Mouse (Mus musculus): ENCODE results near the gene Abracl. TPM values are rescaled to one million over a fixed set of nuclear protein-coding genes. Genes with fewer than 3 reads are reported as not detected.

The Abracl gene
- polyA plus RNA-seq, 1 experiment from 2014 or later: 90.6 TPM

DNA sequence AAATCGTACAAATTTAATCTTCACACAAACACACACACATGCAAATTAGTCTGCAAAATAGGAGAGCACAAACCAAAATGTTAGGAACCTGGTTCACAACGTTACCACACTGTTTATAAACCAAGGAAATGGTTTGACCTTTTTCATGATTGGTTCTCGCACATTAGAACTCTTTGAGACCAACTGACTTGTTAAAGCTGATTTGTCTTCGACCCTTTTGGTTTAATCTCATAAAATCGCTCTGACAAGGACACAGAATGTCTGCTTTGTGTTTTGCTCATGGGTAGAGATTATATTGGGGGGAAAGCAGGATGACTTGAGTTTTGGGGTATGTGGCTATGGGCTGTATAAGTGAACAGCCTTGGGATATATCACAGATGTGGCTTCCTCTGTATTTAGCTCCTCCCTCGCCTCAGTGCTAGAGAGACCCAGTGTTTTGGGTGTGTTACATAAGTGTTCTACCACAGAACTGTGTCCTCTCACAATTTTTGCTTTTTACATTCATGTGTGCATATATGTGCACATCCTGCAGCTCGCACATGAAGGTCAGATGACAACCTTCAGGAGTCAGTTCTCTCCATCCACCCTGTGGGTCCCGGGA lies 35.2 kb downstream of the Abracl start:
- WGBS: 87% methylated on average over 8 of the region's 8 CpGs
- Histone ChIP-seq H3K9ac (replicated peaks; ENCODE audit: low read length) (no peak overlapping the region), H3K9me3 (ENCODE audit: control insufficient read depth, low read length) (no peaks in the 10 kb centered on the region), H3K4me1 (ENCODE audit: control insufficient read depth, insufficient read depth, low read length) (no peaks in the 10 kb centered on the region), H3K27ac (replicated peaks; ENCODE audit: low read depth, low read length) (no peak overlapping the region), H3K4me3 (replicated peaks; ENCODE audit: low read depth, low read length) (no peak overlapping the region), H3K27me3 (ENCODE audit: control insufficient read depth, insufficient read depth, low read length) (no peaks in the 10 kb centered on the region), H3K4me2 (ENCODE audit: low read length) (no peak overlapping the region), H3K36me3 (ENCODE audit: control insufficient read depth, insufficient read depth, low read length) (no peaks in the 10 kb centered on the region)
- DNase-seq (no peak), ATAC-seq (ENCODE audit: low FRiP score, low TSS enrichment) (no peak)

- no peak overlapping the region for H3K27ac ChIP-seq (replicated peaks; ENCODE audit: low read depth, low read length)
- no peak overlapping the region for H3K4me3 ChIP-seq (replicated peaks; ENCODE audit: low read depth, low read length)
- no peaks in the 10 kb centered on the region for H3K36me3 ChIP-seq (ENCODE audit: control insufficient read depth, insufficient read depth, low read length)
- H3K4me1 ChIP-seq (ENCODE audit: control insufficient read depth, insufficient read depth, low read length): no peaks in the 10 kb centered on the region
- no peaks in the 10 kb centered on the region for H3K9me3 ChIP-seq (ENCODE audit: control insufficient read depth, low read length)
- no peaks in the 10 kb centered on the region for H3K27me3 ChIP-seq (ENCODE audit: control insufficient read depth, insufficient read depth, low read length)
- ATAC-seq (ENCODE audit: low FRiP score, low TSS enrichment): no peak
- peak; percentile 39 for DNase-seq
- no peak overlapping the region for H3K4me2 ChIP-seq (ENCODE audit: low read length)
- WGBS: 91% methylated on average over 2 of the region's 2 CpGs
- no peak overlapping the region for H3K9ac ChIP-seq (replicated peaks; ENCODE audit: low read length)
Measured at GRCm38 (mm10) chr10:17983313-17983712, 39.8 kb downstream of the Abracl start.

- Histone ChIP-seq H3K4me2 (ENCODE audit: low read length) (no peak overlapping the region), H3K27me3 (ENCODE audit: control insufficient read depth, insufficient read depth, low read length) (no peaks in the 10 kb centered on the region), H3K9ac (replicated peaks; ENCODE audit: low read length) (no peak overlapping the region), H3K27ac (replicated peaks; ENCODE audit: low read depth, low read length) (no peak overlapping the region), H3K9me3 (ENCODE audit: control insufficient read depth, low read length) (no peaks in the 10 kb centered on the region), H3K4me1 (ENCODE audit: control insufficient read depth, insufficient read depth, low read length) (no peaks in the 10 kb centered on the region), H3K4me3 (replicated peaks; ENCODE audit: low read depth, low read length) (no peak overlapping the region), H3K36me3 (ENCODE audit: control insufficient read depth, insufficient read depth, low read length) (no peaks in the 10 kb centered on the region)
- ATAC-seq (ENCODE audit: low FRiP score, low TSS enrichment) (no peak), DNase-seq (no peak)
- WGBS: 87% methylated on average over 4 of the region's 4 CpGs
Measured at GRCm38 (mm10) chr10:17966090-17966489, 57.0 kb downstream of the Abracl start.

Other genes starting within 250 kb of the Abracl start
- gene Txlnb, start 227.1 kb downstream of the Abracl start, polyA plus RNA-seq (2014; fragmentation: Nextera tagmentation; extraction: Ambion mirVana): 1.1 and 2.3 TPM in 2 replicates
- gene Heca, start 75.2 kb downstream of the Abracl start, polyA plus RNA-seq (2014; fragmentation: Nextera tagmentation; extraction: Ambion mirVana): 7.3 and 8.9 TPM in 2 replicates
- gene Reps1, start 32.6 kb upstream of the Abracl start, polyA plus RNA-seq (2014; fragmentation: Nextera tagmentation; extraction: Ambion mirVana): 23.1 and 27.5 TPM in 2 replicates
- 0.25 and 0.73 TPM in 2 replicates for gene Ect2l, start 187.6 kb upstream of the Abracl start, polyA plus RNA-seq (2014; fragmentation: Nextera tagmentation; extraction: Ambion mirVana)
- gene Ccdc28a, start 211.7 kb upstream of the Abracl start, polyA plus RNA-seq (2014; fragmentation: Nextera tagmentation; extraction: Ambion mirVana): 7.9 and 8.3 TPM in 2 replicates

Data from midbrain, embryonic 14.5 days (tissue).